Mouse (Mus musculus): Measurements from ENCODE around the gene En2. TPM values are rescaled to one million over a fixed set of nuclear protein-coding genes. Genes with fewer than 3 reads are reported as not detected.

En2 gene
- total RNA-seq (2012; rRNA removed) (not detected in 2 replicates), total RNA-seq (2014; rRNA removed) (not detected in 2 replicates), polyA plus RNA-seq (2012; ENCODE audit: insufficient read length, low read depth) (not detected in 2 replicates)

DNA sequence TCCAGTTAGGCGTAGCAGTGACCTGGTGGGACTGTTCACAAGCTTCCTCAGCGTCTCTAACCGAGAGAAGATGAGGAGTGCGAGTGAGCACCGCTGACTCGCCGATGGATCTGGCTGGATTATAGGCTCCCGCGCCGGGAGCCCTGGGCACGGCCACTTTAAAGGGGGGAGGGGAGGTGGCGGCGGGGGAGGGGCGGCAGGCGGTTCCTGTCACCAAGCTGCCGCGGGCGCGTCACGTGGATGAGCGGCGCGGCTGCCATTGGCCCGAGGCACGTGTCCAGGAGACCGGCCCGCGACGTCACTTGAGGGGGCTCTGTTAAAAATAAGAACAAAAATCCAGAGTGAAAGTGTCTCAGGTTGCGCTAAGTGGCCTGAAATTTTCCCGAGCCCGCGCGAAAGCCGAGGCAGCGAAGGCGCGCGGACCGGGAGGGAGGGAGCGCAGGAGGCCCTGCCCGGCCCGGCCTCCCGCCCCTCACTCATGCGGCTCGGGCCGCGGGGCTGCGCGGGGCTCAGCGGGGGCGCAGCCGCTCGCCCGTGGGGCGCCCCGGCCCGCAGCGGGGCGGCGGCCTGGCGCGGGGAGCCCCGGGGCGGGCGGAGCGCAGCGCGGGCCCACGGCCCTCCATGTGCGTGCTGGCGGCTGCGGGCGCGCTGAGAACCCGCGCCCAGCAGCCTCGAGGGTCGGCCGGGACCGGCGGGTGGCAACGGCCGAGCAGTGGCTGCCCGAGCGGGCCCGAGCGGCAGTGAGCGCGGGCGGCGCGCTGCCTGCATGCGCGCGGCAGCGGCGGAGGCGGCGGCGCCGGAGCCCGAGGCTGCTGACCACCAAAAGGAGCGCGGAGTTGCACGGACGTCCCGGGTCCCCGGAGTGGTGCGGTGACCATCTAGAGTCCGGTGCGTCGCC, at the start of gene En2:
Gene En2 (plus strand): TSS at position 337 of the 898 bp plus-strand sequence.
- dilution Hi-C loops (cut with MboI; ENCODE audit: extremely low pct_ligation_motif_present, extremely low pct_unique_long_range_greater_than_20kb, low sequenced_read_pairs) (no loop called here), in situ Hi-C loops (cut with MboI; ENCODE audit: low pct_ligation_motif_present, low pct_unique_long_range_greater_than_20kb, low sequenced_read_pairs) (no loop called here)
- no peak for TF ChIP-seq MYC (IDR thresholded peaks at IDR 0.05; ENCODE audit: low read depth, low read length)
- no peak for TF ChIP-seq NRF1 (IDR thresholded peaks at IDR 0.05; ENCODE audit: low read depth, low read length)
- no peak for TF ChIP-seq IRF4 (IDR thresholded peaks at IDR 0.05; ENCODE audit: low read depth, low read length)
- TF ChIP-seq SIN3A (IDR thresholded peaks at IDR 0.05; ENCODE audit: low read length), result no peak
- TF ChIP-seq SMC3 (IDR thresholded peaks at IDR 0.05; ENCODE audit: low read depth, low read length), result no peak
- no peak for TF ChIP-seq ZKSCAN1 (IDR thresholded peaks at IDR 0.05; ENCODE audit: borderline replicate concordance, low read depth, low read length)
- TF ChIP-seq UBTF (IDR thresholded peaks at IDR 0.05; ENCODE audit: low read depth, low read length), result no peak
- peaks cover 33% of the 10 kb centered on the region for H3K9me3 ChIP-seq (replicated peaks; ENCODE audit: low read length)
- H3K4me1 ChIP-seq (ENCODE audit: control insufficient read depth in 1 of 2, insufficient read depth in 2 of 2), result no peaks in the 10 kb centered on the region
- no peaks in the 10 kb centered on the region for H3K79me2 ChIP-seq (replicated peaks; ENCODE audit: control insufficient read depth, extremely low read depth, insufficient read depth, poor library complexity, severe bottlenecking)
- peaks cover 23% of the 10 kb centered on the region for H3K27me3 ChIP-seq (replicated peaks)
- no peak within 1 kb of the TSS for H3K9ac ChIP-seq (ENCODE audit: insufficient read depth, low read depth)
- H3K4me2 ChIP-seq (ENCODE audit: insufficient read depth, low read depth, poor library complexity, severe bottlenecking), result no peak within 1 kb of the TSS
- no peaks in the 10 kb centered on the region for H3K36me3 ChIP-seq (replicated peaks in 1 of 2; ENCODE audit: control insufficient read depth in 1 of 2, insufficient read depth in 1 of 2, low read length in 1 of 2)
- H3K4me3 ChIP-seq (replicated peaks in 1 of 3; ENCODE audit: low read depth in 2 of 3, low read length in 2 of 3, poor library complexity in 1 of 3), result no peak within 1 kb of the TSS
- no peak within 1 kb of the TSS for H3K27ac ChIP-seq (ENCODE audit: insufficient read depth, low read depth)
- DNase-seq (ENCODE audit: extremely low read depth), result no peak

DNA sequence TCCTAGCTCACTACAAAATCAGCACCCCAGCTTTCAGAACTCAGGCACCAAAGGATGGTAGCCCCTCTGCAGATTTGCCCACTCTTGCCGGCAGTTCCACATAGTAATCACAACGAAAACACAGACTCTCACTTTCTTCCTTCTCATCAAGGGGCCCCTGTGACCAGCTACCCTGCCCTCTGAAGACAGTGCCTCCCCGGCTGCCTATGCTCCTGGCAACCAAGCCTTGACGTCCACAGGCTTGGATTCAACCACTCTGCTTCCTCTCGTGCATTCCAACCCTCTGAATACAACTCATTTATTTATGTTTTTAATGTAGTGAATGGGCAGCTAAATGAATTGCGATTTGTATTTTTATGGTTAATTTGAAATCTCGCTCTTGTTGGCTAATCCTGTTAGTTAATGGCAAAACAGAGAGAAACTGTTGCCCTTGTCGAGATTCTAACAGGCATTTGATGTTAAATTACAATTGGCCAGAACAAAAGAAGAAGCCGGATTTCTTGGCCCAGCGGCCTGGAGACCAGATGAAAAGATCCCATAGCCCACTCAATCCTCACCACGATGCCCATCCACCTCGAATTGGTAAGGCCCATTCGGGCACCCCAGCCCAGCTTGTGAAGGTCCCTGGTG, 48.1 kb upstream of the En2 start:
- DNase-seq (ENCODE audit: extremely low read depth), result no peak
- Histone ChIP-seq H3K9me3 (replicated peaks; ENCODE audit: low read length) (no peaks in the 10 kb centered on the region), H3K27ac (ENCODE audit: insufficient read depth, low read depth) (no peak overlapping the region), H3K27me3 (replicated peaks) (peaks cover 11% of the 10 kb centered on the region), H3K36me3 (replicated peaks in 1 of 2; ENCODE audit: control insufficient read depth in 1 of 2, insufficient read depth in 1 of 2, low read length in 1 of 2) (no peaks in the 10 kb centered on the region), H3K9ac (ENCODE audit: insufficient read depth, low read depth) (no peak overlapping the region), H3K4me2 (ENCODE audit: insufficient read depth, low read depth, poor library complexity, severe bottlenecking) (no peak overlapping the region), H3K4me1 (ENCODE audit: control insufficient read depth in 1 of 2, insufficient read depth in 2 of 2) (no peaks in the 10 kb centered on the region), H3K4me3 (replicated peaks in 1 of 3; ENCODE audit: low read depth in 2 of 3, low read length in 2 of 3, poor library complexity in 1 of 3) (no peak overlapping the region), H3K79me2 (replicated peaks; ENCODE audit: control insufficient read depth, extremely low read depth, insufficient read depth, poor library complexity, severe bottlenecking) (no peaks in the 10 kb centered on the region)
- TF ChIP-seq ZNF384 (IDR thresholded peaks at IDR 0.05; ENCODE audit: low read depth, low read length), result no peak
- TF ChIP-seq HCFC1 (IDR thresholded peaks at IDR 0.05; ENCODE audit: low read depth, low read length), result no peak
- TF ChIP-seq JUN (IDR thresholded peaks at IDR 0.05; ENCODE audit: insufficient read depth, low read depth, low read length), result no peak
- no peak for TF ChIP-seq NELFE (IDR thresholded peaks at IDR 0.05; ENCODE audit: low read depth, low read length)
- TF ChIP-seq TCF12 (IDR thresholded peaks at IDR 0.05; ENCODE audit: low read depth, low read length), result no peak
- TF ChIP-seq MAZ (IDR thresholded peaks at IDR 0.05; ENCODE audit: low read depth, low read length), result no peak
- TF ChIP-seq POLR2AphosphoS2 (IDR thresholded peaks at IDR 0.05; ENCODE audit: low read depth, low read length), result no peak
- no peak for TF ChIP-seq BHLHE40 (IDR thresholded peaks at IDR 0.05; ENCODE audit: low read depth, low read length)
- TF ChIP-seq USF1 (IDR thresholded peaks at IDR 0.05; ENCODE audit: low read depth, low read length), result no peak
- no peak for TF ChIP-seq USF2 (conservative IDR thresholded peaks at IDR 0.05; ENCODE audit: low read depth, low read length)
- in situ Hi-C loops (cut with MboI; ENCODE audit: low pct_ligation_motif_present, low pct_unique_long_range_greater_than_20kb, low sequenced_read_pairs) (no loop called here), dilution Hi-C loops (cut with MboI; ENCODE audit: extremely low pct_ligation_motif_present, extremely low pct_unique_long_range_greater_than_20kb, low sequenced_read_pairs) (no loop called here)

Data from CH12.LX (cell line).